Mouse (Mus musculus): Measurements from ENCODE around the gene Mtpn.
A peak's percentile ranks its signal among the peaks of the same experiment; 100 is the strongest.

Gene Mtpn

GRCm38 (mm10) chr6:35539304-35540009, at the start of gene Mtpn:
TSS of gene Mtpn (minus strand) at chr6:35539888.
- DNase-seq (ENCODE audit: low read depth), result peak; percentile 99

DNA sequence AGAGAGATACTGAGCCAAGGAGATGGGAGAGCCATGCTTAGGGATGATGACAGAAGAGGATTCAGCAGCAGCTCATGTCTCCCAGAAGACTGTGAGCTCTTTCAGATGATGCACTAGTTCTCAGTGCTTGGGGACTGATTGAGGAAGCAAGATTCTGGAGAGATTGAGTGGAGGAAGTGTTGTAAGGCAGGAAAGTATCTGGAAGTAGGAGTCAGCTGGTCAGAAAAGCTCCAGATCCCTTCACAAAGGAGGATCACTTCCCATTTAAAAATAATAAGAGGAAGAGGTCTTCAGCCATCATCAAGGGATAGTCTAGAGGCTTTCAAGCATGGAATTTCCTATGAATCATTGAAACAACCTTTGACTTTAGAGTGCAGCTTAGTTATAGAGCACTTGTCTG, 29.0 kb upstream of the Mtpn start:
- no peak for DNase-seq (ENCODE audit: low read depth)

- DNase-seq (ENCODE audit: low read depth), result peak; percentile 25
Measured at GRCm38 (mm10) chr6:35567755-35568154, 28.1 kb upstream of the Mtpn start.

DNA sequence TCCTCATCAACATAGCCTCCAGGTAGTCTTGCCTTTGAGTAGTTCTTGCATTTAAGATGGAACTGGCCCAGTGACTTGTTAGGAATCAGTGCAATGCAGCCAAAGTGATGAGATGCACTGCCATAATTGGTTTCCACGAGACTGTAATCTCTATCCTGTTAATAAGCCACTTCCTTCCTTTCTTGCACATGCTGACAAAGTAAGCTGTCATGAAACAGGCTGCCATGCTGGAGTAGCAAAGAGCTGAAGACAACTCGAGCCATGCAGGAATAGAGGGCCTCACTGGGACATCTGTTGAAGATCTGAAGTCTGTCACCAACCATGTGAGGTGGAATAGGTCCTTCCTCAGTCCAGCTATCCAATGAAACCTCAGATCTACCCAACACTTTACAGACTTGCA, 20.3 kb upstream of the Mtpn start:
- DNase-seq (ENCODE audit: low read depth), result no peak

- no peak for DNase-seq (ENCODE audit: low read depth)
Measured at GRCm38 (mm10) chr6:35544352-35544751, 4.7 kb upstream of the Mtpn start.

- no peak for DNase-seq (ENCODE audit: low read depth)
Measured at GRCm38 (mm10) chr6:35542656-35543400, 3.1 kb upstream of the Mtpn start.

GRCm38 (mm10) chr6:35540377-35540776, 689 bp upstream of the Mtpn start:
- no peak for DNase-seq (ENCODE audit: low read depth)

DNA sequence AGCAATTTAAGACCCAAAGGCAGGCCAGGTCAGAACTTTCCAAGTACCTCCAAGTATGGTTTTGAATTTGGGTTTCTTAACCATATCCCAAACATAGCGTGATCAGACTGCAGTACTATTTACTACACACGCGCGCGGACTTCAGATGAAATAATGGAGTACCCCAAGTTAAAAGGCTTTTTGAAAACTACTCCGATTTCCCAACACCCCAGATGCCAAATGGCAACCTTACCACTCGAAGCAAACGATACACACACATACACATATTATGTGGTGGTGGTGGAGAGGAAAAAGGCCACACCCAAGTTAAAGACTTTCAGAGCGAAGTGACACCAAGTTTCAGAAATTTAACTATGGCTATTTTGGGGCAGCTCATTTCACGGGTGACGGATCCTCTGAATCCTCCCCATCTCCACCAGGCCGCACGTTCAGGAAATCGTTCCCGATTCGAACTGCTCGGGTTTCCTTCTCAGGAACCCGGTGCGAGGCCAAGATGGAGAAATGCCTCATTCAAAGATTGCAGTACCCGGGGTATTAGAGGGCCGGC, 858 bp downstream of the Mtpn start:
- DNase-seq (ENCODE audit: low read depth), result no peak

GRCm38 (mm10) chr6:35536021-35536420, 3.7 kb downstream of the Mtpn start:
- DNase-seq (ENCODE audit: low read depth), result no peak

DNA sequence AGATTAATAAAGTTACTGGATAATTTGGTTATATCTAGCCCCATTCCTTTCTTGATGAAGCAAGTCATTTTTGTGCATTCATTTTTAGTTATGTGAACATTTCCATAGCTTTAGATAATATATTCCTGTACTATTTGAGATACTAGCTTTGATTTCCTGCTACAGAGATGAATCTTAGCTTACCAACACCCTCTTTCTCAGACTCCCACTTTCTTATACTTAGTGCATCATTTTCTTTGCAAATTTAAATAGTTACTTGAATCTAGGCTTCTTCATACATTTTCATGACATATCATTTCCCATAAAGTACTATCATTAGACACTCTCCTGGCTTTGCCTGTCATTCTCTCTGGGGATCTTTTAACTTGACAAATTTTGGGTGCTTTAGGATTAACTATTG, 26.3 kb downstream of the Mtpn start:
- no peak for DNase-seq (ENCODE audit: low read depth)

DNA sequence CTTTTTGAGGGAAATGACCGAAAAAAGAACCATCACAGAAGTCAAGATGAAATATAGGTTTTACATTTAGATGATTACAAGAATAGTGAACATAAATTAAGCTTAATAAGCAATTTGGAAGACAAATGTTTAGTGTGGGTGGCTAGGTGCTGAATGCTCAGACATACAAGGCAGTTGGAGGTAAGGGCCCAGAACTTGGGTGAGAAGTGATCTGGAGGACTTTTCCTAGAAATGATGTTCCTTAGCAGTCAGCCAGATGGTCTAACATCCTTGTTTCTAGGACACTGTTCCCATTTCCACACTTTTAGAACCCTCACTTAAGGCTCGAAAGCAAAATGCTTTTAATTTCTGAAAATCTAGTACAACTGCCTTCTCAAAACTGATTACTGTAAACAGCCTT, 34.9 kb downstream of the Mtpn start:
- DNase-seq (ENCODE audit: low read depth), result no peak

GRCm38 (mm10) chr6:35502904-35503303, 36.8 kb downstream of the Mtpn start:
- DNase-seq (ENCODE audit: low read depth), result no peak

DNA sequence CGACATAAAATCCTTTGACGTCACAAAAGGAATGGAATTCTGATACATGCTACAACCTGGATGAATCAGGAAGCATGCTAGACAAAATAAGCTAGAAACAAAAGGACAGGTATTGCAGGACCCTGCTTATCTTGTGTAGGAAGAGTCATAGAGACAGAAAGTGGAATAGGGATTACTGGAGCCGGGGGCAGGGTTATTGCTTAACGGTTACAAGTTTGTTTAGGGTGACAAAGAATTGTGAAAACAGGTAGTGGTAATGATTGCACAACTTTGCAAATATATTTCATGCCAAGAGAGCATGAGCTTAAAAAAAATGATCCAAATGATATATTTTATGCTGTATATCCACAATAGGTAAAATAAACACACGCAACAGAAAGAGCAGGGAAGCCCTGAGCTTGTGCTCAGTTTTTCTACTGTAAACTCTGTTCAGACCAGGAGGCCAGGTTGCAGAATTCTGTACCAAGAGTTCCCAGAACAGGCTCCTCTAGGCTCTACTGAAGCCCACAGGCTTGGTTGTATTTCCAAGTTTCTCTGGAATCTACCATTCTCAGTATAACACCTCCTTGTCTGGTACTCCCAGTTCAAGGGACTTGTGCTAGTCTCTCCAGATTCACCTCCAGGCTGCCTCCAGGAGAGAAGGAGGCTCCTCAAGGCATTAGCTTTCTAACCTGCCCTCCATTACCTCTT, 39.6 kb downstream of the Mtpn start:
- no peak for DNase-seq (ENCODE audit: low read depth)

DNA sequence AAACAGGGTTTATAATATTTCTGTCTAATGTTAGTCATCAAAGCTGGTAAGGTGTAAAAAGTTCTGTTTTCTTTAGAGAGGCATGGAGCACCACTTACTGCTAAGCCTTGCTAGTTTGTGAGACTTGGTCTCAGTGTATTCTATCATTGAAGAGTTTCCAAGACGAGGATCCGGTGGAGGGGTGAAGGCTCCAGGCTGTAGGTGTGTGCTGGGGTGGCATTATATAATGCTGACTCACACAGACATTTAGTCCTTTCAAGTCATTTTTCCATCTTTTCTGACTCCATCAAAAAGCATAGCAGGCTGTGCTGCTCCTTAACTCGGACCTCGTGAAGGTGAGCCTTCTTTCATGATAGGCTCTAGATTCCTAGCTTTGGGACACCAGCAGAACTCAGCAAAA, 42.3 kb downstream of the Mtpn start:
- no peak for DNase-seq (ENCODE audit: low read depth)

DNA sequence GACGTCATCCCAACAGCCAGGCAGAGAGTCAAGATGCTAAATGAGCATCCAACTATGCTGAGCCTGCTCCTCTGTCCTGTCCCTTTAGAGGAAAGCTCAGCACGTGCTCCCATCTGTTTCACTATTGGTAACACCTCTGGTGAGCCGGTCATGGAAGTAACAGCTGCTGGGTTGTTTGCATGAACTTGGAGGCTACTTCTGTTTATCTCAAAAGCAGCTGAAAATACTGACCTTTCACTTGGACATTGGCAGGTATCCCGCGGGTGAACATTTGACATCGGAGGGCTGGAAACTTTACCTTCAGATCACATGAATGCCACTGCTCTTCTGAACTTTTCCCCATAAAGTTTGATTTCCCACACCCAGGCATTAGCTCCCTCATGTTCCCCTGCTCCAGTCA, 45.8 kb downstream of the Mtpn start:
- no peak for DNase-seq (ENCODE audit: low read depth)

GRCm38 (mm10) chr6:35479651-35480335, 59.9 kb downstream of the Mtpn start:
- DNase-seq (ENCODE audit: low read depth), result no peak

- no peak for DNase-seq (ENCODE audit: low read depth)
Measured at GRCm38 (mm10) chr6:35476830-35477229, 62.9 kb downstream of the Mtpn start.

DNA sequence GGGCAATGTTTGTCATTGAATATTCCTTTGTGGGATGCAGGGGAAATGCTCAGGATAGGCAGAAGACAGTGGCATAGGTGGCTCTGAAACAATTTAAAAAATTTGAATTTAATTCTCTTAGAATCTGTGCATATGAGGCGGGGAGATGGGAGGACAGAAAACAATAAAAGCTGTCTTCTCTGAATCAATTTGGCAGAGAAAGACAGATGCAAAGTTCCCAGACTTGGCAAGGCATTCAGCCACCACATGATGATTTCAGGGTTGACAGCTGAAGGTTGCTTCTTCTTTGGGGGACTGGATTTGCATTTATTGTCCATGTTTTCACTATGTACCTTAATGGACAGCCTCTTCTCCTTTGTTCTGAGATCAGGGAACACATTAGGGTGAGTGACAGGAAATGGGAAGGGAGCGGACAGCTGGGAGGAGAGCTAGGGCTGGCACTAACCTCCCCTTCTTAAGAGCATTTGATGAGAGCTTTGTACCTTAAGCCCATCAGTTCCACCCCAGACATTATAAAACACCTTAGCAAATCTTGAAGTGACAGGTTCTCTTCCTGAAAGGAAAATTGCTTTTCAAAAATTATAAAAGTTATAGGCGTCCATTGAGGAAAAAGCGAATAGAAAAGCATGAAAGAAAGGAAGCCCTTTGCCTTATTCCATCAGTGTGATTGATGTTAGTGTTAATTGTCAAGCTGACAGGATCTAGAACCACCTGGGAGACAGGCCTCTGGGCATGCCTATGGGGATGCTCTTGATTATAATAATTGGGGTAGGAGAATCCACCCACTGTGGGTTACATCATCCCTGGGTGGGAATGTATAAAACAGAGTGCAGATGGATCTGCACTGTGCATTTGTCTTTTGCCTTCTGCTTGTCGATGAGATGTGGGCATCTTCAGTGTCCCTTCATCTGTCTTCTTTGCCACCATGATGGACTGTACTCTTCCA, 76.0 kb downstream of the Mtpn start:
- DNase-seq (ENCODE audit: low read depth), result no peak

- no peak for DNase-seq (ENCODE audit: low read depth)
Measured at GRCm38 (mm10) chr6:35462484-35462883, 77.2 kb downstream of the Mtpn start.
